Comparison of ENCODE assay signal across 9 mouse cellular contexts in genomic region chr6:93543354-93544129, GRCm38 (mm10).
DNase-seq lines count a peak whose midpoint lies in the region; ATAC-seq and TF ChIP-seq lines count a peak whose summit lies in the region.
"Had no signal": no experiment of that assay in that cellular context is flagged by ENCODE, and none has a peak within 500 bp of the region (broad histone marks: within the 10 kb centered on the region; RNA-seq: fewer than 3 reads in every experiment).

No protein-coding gene starts in this region.

- 0 out of 2 replicates have a peak overlapping the region, but pooled peaks have one; percentile 13 for H3K27ac ChIP-seq in forebrain, embryonic 12.5 days
- H3K27ac ChIP-seq in kidney, postnatal 0 days: no peak overlapping the region
- H3K27ac ChIP-seq in stomach, postnatal 0 days (replicated peaks): no peak overlapping the region

- 32% methylated on average over 15 of the region's 15 CpGs for WGBS in forebrain, embryonic 12.5 days
- 23% methylated on average over 15 of the region's 15 CpGs for WGBS in kidney, postnatal 0 days
- 28% methylated on average over 15 of the region's 15 CpGs for WGBS in stomach, postnatal 0 days

- peak overlapping the region; percentile 39 for H3K4me2 ChIP-seq in forebrain, embryonic 12.5 days
- H3K4me2 ChIP-seq in kidney, postnatal 0 days (ENCODE audit: low read length): peak overlapping the region; percentile 54
- peak overlapping the region; percentile 31 for H3K4me2 ChIP-seq in stomach, postnatal 0 days (replicated peaks; ENCODE audit: low read depth)

- H3K4me3 ChIP-seq in forebrain, embryonic 12.5 days (replicated peaks): no peak overlapping the region
- H3K4me3 ChIP-seq in kidney, postnatal 0 days (replicated peaks; ENCODE audit: low read depth, low read length): peak overlapping the region; percentile 20; the same call in 1 of the 2 replicates
- H3K4me3 ChIP-seq in stomach, postnatal 0 days (ENCODE audit: low read depth, low read length): peak overlapping the region; percentile 18; the same call in 1 of the 2 replicates
- H3K4me3 ChIP-seq: erythroblast, embryonic 14.5 days had no signal

- ATAC-seq in frontal cortex, adult (ENCODE audit: low TSS enrichment): peak; percentile 80
- ATAC-seq in forebrain, embryonic 12.5 days (ENCODE audit: low FRiP score): no peak
- ATAC-seq in kidney, postnatal 0 days (replicated peaks; ENCODE audit: low FRiP score, low read depth): no peak
- no peak for ATAC-seq in stomach, postnatal 0 days (ENCODE audit: low FRiP score, low TSS enrichment)

- DNase-seq in frontal cortex, postnatal 14 days (ENCODE audit: low spot score in 2 of 2): no peak
- DNase-seq in 3T3-L1 (ENCODE audit: low read depth, low spot score): peak; percentile 44
- DNase-seq in kidney, postnatal 0 days (ENCODE audit: low spot score): peak; percentile 90
- no peak for DNase-seq in stomach, postnatal 0 days (ENCODE audit: low spot score)
- DNase-seq in urinary bladder, postnatal 36 days (ENCODE audit: low spot score in 2 of 2): no peak
- no peak for DNase-seq in cerebellum, postnatal 4 days (ENCODE audit: low spot score in 2 of 2)

- no peak for TF ChIP-seq EP300 in stomach, postnatal 0 days (optimal IDR thresholded peaks at IDR 0.05)

- peaks cover 11% of the 10 kb centered on the region; the same call in 1 of the 2 replicates for H3K4me1 ChIP-seq in forebrain, embryonic 12.5 days
- no peaks in the 10 kb centered on the region for H3K4me1 ChIP-seq in kidney, postnatal 0 days (replicated peaks; ENCODE audit: insufficient read depth, low read length)
- no peaks in the 10 kb centered on the region for H3K4me1 ChIP-seq in stomach, postnatal 0 days (replicated peaks; ENCODE audit: control insufficient read depth, insufficient read depth)

- H3K36me3 ChIP-seq in forebrain, embryonic 12.5 days (replicated peaks): no peaks in the 10 kb centered on the region
- H3K36me3 ChIP-seq in kidney, postnatal 0 days (ENCODE audit: insufficient read depth, low read length): no peaks in the 10 kb centered on the region
- no peaks in the 10 kb centered on the region for H3K36me3 ChIP-seq in stomach, postnatal 0 days (ENCODE audit: control insufficient read depth, insufficient read depth, low read length)

- H3K9ac ChIP-seq in forebrain, embryonic 12.5 days: no peak overlapping the region
- no peak overlapping the region for H3K9ac ChIP-seq in kidney, postnatal 0 days (ENCODE audit: low read depth, low read length)
- H3K9ac ChIP-seq in stomach, postnatal 0 days (ENCODE audit: low read length): no peak overlapping the region

- no peaks in the 10 kb centered on the region for H3K9me3 ChIP-seq in forebrain, embryonic 12.5 days
- H3K9me3 ChIP-seq in kidney, postnatal 0 days (replicated peaks; ENCODE audit: low read length): no peaks in the 10 kb centered on the region
- H3K9me3 ChIP-seq in stomach, postnatal 0 days (ENCODE audit: control insufficient read depth, low read length): no peaks in the 10 kb centered on the region

- H3K27me3 ChIP-seq in forebrain, embryonic 12.5 days: 0 out of 2 replicates have a peak, but pooled peaks cover 9% of the 10 kb centered on the region
- H3K27me3 ChIP-seq in kidney, postnatal 0 days (ENCODE audit: insufficient read depth, low read length): no peaks in the 10 kb centered on the region
- H3K27me3 ChIP-seq in stomach, postnatal 0 days (ENCODE audit: control insufficient read depth, insufficient read depth, low read length): no peaks in the 10 kb centered on the region

- peak; percentile 73 for TF ChIP-seq CTCF in kidney, postnatal 0 days (IDR thresholded peaks at IDR 0.05; ENCODE audit: low read depth)
- TF ChIP-seq CTCF in stomach, postnatal 0 days (IDR thresholded peaks at IDR 0.05; ENCODE audit: low read depth): peak; percentile 78

Comparison
In these comparisons a context has a peak if more than half of its experiments do, and no peak if none do; other contexts are left out.
1. DNase-seq: peak in 3T3-L1 (single experiment) and kidney, postnatal 0 days (single experiment); none in frontal cortex, postnatal 14 days (0 of 2), stomach, postnatal 0 days (single experiment), urinary bladder, postnatal 36 days (0 of 2) and cerebellum, postnatal 4 days (0 of 2).
2. Peak in every context shown above with its lines, with median percentiles within 50 percentile points of each other: H3K4me2 ChIP-seq.